Mouse (Mus musculus): ENCODE measurements at regions not wholly inside any gene's neighbourhood (a gene's known extent, or its start where the extent isn't known, plus 50 kb on each side); places are given as distances from the start of the nearest gene placed in this dataset.
"Not testable (repeated sequence)": the region's sequence is repeated elsewhere in the genome, so short reads cannot be mapped to it uniquely, and the experiment has no call there.

DNA sequence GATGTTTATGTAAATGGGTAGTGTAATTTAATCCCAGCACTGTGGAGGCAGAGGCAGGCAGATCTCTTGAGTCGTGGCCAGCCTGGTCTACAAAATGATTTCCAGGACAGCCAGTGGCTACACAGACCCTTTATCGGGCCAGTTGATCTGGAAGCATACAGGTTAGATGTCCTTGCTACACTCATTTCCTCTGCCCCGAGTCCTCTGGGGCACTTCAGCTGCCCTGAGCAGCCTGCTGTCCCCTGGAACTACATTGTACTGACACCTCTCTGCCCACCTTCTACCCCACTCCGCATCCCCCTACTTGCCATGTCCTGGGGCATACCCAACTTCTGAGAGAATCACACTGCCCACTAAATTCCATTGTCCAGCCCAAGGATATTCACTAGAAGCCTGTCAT is 60.6 kb upstream of the Helt start:
- intact Hi-C loops (cut with DNase I) = no loop called here
- no peak for DNase-seq (ENCODE audit: extremely low spot score in 1 of 2, low spot score in 2 of 2)

DNA sequence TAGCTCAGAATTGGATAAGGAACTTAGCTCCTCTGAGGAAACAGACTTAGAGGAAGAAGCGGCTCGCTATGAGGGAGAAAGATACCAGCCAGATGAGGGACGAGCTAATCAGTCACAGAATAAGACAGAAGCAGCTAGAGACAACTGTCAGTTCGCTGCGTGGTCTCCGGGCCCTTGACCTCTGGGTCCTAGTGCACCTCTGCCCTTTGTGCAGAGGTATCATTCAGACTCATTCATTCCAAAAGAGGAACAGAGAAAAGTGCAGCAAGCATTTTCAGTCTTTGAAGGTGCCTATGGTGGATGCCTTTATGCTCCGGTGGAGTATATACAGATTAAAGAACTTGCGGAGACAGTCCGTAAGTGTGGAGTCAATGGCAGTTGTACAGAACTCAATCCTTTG is 63.5 kb upstream of the Helt start:
- intact Hi-C loops (cut with DNase I); DNase-seq (ENCODE audit: extremely low spot score in 1 of 2, low spot score in 2 of 2): not testable (repeated sequence)

DNA sequence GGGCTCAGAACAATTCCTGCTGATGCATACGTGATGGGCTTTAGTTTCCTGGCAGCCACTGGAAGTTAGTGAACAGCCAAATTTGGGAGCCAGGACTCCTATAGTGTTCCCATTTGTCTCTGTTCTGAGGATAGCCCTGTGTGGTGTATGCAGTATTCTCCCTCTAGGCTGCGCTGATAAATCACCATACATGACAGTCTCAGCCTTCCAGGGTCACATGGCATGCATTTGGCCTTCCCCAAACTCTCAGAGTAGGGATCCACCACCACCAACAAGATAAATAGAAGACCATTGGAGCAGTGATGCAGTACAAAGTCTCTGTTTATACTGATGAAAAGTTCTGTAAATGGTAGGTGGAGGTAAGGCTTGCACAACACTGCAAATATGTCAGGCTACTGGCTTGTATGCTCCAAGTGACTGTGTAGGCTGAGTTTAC is 68.4 kb upstream of the Helt start:
- intact Hi-C loops (cut with DNase I) = no loop called here
- no peak for DNase-seq (ENCODE audit: extremely low spot score in 1 of 2, low spot score in 2 of 2)

DNA sequence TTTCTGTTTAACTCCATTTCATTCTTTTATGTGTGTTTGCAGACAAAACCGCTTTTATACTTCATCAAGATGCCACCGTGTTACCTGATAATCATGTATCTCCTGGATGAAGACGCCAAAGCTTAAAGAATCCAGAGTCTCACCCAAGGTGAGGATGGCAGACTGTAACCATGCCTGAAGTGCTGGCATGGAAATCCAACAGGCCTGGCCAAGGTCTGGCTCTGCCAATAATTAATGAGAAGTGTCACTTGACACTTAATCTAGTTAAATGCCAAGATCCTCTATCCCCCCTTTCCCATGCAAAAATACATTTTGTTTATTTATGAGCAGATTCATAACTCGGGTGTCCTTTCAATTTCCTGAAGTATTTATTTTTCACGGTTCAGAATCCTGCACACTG is 71.2 kb upstream of the Helt start:
- no peak for DNase-seq (ENCODE audit: extremely low spot score in 1 of 2, low spot score in 2 of 2)
- intact Hi-C loops (cut with DNase I) = no loop called here

DNA sequence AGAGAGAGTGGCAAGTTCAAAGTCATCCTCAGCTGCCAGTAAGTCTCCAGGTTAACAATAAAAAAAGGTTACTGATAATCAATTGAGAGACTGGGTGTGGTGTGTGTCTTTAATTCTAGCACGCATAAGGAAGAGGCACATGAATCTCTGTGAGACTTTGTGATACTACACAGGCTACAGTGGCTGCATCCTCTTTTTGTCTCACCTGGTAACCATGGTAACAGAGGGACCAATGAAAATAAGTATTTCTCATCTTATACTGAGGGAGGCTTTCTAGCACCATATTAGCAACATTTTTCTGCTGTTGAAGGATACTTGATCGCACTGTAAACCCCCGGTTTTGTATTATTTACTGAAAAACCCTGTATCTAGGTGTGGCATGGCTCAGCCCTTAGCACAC is 72.7 kb upstream of the Helt start:
- no peak for DNase-seq (ENCODE audit: extremely low spot score in 1 of 2, low spot score in 2 of 2)
- intact Hi-C loops (cut with DNase I) = no loop called here

DNA sequence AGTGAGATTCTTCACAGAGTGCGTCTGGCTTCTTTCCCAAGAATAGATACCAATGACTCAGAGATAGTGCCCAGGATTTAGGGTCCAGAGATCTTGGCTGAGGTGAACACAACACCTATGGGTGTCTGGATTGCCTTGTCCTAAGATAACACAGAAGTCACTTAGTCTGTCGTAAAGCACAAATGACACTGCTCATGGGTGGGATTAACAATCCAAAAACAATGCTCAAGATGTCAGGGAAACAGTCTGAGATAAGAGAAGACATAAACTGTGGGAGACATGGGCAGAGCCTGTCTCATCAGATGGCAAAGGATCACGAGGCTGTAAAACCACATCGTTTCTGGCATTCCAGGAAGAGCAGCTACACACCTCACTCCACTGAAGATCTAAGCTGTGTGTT is 79.6 kb upstream of the Helt start:
- intact Hi-C loops (cut with DNase I) = no loop called here
- no peak for DNase-seq (ENCODE audit: extremely low spot score in 1 of 2, low spot score in 2 of 2)

DNA sequence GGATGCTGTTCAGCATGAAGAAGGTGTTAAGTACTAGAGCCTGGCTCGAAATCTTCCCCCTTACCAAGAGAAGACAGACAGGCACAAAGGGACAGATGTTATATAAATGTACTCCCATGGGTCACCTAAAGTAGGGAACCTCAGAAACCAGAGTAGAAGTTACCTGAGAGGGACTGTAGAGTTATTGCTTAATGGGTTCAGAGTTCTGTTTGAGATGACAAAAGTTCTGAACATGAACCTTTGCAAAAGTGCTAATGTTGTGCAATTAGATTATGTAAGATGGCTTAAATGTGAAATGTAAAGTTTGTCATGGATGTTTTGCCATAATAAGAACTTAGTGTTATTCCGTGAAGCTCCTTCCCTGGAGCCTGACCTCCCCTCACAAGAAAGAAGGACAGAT is 81.5 kb upstream of the Helt start:
- intact Hi-C loops (cut with DNase I) = no loop called here
- no peak for DNase-seq (ENCODE audit: extremely low spot score in 1 of 2, low spot score in 2 of 2)

DNA sequence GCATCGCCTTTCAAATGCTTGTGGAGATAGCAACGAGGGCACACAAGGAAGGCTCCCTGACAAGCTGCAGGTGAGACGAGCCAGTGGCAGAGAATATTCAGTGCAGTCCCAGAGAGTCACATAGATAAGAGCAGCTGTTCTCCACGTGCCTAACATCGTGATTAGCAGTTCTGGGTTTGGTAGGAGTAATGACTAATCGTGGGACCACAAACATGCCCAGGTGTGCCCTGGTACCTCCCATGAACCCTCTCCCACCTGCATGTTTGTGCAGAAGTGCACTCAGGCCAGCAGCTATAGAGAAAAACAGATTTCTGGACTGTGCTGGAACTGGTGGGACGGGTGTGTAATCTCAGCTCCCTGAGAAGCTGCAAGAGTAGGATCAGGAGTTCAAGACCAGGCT is 85.9 kb upstream of the Acsl1 start:
- no peak for DNase-seq (ENCODE audit: extremely low spot score in 1 of 2, low spot score in 2 of 2)
- intact Hi-C loops (cut with DNase I) = no loop called here

DNA sequence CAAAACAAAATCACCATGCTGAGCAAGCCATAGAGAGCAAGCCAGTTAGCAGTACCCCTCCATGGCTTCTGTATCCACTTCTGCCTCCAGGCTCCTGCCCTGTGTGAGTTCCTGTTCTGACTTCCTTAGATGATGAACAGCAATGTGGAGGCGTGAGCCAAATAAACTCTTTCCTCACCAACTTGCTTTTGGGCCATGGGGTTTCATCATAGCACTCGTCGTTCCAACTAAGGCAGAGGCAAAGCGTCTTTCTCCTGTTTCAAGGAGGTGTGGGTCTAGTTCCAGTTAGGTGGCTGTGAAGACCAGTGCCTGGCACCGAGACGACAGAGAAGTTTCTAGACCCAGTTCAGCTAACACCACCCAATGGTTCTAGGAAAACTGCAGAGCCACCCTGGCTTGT is 85.0 kb upstream of the Acsl1 start:
- intact Hi-C loops (cut with DNase I) = no loop called here
- DNase-seq (ENCODE audit: extremely low spot score in 1 of 2, low spot score in 2 of 2) = no peak

DNA sequence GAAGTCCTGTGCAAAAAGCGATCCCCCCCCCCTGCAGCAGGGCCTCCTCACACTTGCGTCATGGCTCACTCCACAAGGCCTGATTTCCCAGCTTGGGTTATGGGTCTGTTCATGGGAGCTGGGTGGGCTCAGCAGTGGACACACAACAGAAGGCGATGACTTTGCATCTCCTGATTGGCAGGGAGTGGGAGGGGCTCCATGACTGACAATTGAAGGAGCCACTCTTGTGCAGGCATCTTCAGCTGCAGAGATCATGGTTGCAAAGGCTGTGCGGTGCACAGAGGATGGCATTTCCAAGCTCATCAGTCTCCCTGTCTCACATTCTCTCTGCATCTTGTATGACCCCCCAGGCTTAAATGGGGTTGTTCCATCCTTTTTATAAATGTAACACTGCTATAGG is 84.3 kb upstream of the Acsl1 start:
- intact Hi-C loops (cut with DNase I) = no loop called here
- no peak for DNase-seq (ENCODE audit: extremely low spot score in 1 of 2, low spot score in 2 of 2)

DNA sequence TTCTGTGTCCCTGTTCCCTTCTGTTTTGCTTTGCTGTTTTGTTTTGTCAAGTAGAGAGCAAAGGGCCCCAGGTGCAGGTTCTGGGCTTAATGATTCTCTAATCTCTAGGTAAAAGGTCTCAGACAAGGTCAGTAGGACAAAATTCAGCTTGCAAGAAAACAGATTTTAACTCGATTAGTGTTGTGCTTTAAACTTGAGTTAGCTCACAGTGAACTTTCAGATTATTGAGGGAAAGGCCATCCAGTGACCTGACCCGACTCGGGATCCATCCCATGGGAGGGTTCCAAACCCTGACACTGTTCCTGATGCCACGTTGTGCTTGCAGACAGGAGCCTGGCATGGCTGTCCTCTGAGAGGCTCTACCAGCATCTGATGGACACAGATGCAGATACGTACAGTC is 83.8 kb upstream of the Acsl1 start:
- intact Hi-C loops (cut with DNase I) = no loop called here
- DNase-seq (ENCODE audit: extremely low spot score in 1 of 2, low spot score in 2 of 2) = no peak

DNA sequence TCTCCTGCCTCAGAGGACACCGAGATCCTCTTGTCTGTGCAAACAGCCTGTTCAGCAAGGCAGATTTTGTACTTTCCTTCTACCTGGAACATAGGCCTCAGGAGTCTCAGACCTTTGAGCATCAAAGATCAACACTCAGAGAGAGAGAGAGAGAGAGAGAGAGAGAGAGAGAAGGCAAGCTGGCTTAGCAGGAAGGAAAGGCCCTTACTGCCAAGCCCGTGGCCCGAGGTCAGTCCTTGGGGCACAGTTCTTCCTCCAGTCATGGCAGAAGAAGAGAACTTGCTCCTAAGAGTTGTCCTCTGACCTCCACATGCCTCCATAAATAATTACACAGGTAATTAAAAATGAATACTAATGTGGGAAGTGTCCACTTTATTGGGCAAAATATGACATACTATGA is 82.4 kb upstream of the Acsl1 start:
- intact Hi-C loops (cut with DNase I) = no loop called here

DNA sequence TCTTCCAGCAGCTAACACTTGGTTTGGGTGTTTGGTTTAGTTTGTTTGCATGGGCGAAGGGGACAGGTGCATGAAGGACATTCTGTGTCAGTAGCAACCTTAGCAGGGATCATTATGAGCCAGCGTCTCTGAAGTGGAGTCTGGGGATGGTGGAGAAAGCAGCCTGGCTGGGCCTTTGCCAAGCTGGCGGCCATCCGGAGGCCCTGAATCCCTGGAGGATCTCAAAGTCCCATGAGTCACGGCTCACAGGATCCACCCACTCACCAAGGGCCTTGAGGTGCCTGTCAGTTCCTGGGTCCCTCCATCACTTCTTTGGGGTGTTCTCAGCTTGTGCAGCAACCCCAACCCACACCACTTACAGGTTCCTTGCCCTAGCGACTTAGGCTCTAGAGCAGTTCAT is 80.4 kb upstream of the Acsl1 start:
- intact Hi-C loops (cut with DNase I) = no loop called here
- DNase-seq (ENCODE audit: extremely low spot score in 1 of 2, low spot score in 2 of 2) = peak in 1 of 2 experiments; percentile 37

More for the DNA sequence above, 82.4 kb upstream of the Acsl1 start:
- DNase-seq (ENCODE audit: extremely low spot score in 1 of 2, low spot score in 2 of 2) = no peak

DNA sequence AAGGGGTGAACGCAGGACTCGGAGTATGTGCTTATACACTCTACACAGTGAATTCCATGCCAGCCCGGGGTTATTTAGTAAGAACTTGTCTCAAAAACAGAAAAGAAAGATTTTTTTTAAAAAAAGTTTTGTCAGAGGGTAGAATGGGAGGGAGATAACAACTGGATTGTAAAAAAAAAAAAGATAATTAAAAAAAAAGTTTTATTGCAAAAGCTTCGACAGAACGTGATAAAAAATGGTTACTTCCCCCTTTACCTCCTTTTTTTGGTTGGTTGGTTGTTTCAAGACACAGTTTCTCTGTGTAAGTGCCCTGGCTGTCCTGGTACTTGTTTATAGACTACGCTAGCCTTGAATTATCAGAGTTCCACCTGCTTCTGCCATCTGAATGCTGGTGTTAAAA is 79.2 kb upstream of the Acsl1 start:
- intact Hi-C loops (cut with DNase I) = no loop called here
- DNase-seq (ENCODE audit: extremely low spot score in 1 of 2, low spot score in 2 of 2) = no peak

DNA sequence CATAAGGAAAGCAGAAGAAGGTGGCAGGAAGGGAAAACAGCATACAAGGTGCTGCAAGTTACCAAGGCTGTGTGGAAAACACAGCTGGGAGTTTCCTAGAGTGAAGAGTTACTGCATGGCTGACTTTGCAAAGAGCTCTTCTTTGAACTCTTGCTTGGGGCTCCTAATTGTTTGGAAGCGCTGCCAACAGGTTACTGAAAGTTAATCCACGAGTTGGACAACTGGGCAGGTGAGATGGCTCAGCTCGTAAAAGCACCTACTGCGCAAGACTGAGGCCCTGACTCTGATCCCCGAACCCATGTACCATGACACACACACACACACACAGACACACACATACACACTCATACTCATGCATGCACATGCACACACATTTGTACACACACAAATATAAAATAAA is 77.5 kb upstream of the Acsl1 start:
- intact Hi-C loops (cut with DNase I) = no loop called here
- DNase-seq (ENCODE audit: extremely low spot score in 1 of 2, low spot score in 2 of 2) = no peak

DNA sequence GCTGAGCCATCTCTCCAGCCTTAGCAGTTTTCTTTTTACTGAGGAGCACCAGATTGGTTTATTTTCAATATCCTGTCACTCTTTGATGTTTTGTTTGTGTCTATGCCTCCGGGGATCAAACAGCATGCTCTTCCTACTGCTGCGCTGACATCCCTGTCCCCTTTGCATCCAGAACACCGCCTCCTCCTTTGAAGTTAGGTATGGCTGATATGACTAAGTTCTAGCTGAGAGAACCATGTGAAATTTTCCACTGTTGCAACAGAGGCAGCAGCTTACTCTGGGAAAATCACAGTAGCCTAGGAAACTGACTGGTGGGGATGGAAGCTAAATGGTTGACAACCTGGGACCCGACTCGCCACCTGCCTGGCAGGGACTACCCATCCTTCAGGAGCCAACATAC is 76.1 kb upstream of the Acsl1 start:
- peak in 1 of 2 experiments; percentile 31 for DNase-seq (ENCODE audit: extremely low spot score in 1 of 2, low spot score in 2 of 2)
- intact Hi-C loops (cut with DNase I) = no loop called here

DNA sequence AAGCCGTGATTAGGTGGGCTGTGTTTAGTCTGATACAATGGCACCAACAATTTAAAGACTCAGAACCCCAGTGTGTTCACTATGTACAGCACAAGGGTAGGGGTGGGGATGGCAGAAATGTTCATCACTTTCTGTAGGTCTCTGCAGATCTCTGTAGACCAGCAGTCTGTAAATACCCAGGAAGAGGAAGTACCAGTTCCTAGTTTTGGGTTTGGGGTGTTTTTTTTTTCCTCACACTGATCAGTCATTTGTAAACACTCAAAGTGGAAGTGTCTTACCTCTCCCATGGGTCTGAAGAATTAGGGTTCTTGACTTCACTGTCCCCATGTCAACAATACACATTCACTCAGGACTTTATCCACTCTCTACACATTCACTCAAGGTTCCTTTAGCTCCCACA is 75.5 kb upstream of the Acsl1 start:
- intact Hi-C loops (cut with DNase I) = no loop called here
- no peak for DNase-seq (ENCODE audit: extremely low spot score in 1 of 2, low spot score in 2 of 2)

DNA sequence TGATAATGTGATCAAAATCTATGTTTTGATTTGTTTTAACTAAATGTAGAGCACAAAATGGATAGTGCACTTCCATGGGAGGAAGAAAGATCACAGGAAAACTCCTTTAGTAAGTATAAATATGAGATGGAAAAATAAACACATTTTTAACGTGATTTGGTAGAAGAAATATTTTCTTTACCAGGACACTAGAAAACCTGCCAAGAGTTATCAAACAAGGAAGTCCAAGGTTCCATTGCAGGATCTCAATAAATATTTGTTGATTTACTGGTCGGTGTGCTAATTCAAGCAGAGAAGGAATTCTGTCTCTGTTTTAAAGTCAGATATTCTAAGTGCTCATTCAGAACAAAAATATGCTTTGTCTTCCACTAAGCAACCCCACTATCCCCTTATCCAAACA is 73.8 kb upstream of the Acsl1 start:
- intact Hi-C loops (cut with DNase I) = no loop called here

DNA sequence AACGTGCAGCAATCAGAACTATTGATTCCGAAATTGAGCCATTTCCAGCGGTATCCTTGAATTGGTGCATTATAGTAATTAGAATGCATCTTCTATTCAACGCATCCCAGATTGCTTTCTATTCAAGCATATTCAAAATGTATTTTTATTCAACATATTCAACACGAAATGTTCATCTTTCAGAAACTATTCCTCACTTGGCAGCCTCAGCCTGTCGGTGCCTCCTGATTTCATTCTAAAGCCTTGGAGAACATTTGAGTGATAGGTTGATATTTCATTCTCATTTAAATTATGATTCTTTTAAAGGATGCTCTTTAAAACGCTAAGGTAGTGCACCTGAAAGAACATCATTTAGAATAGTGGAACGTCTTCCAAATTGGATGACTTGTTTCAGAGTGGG is 73.1 kb upstream of the Acsl1 start:
- intact Hi-C loops (cut with DNase I) = no loop called here
- no peak for DNase-seq (ENCODE audit: extremely low spot score in 1 of 2, low spot score in 2 of 2)

More for the DNA sequence above, 73.8 kb upstream of the Acsl1 start:
- no peak for DNase-seq (ENCODE audit: extremely low spot score in 1 of 2, low spot score in 2 of 2)

DNA sequence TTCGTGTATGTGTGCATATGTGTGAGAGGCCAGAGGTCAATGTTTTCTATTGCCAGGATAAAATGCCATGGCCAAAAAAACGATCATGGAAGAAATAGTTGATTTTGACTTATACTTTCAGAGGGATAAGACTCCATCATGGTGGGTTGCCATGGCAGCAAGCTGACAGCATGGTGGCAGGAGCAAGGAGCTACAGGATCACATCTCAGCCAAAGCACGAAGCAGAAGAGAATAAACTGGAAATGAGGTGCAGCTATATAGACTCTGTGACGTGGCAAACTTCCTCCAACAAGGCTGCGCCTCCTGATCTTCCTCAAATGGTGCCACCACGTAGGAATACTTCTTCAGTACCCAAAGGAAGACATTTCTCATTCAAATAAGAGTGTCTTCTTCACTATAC is 70.2 kb upstream of the Acsl1 start:
- intact Hi-C loops (cut with DNase I) = no loop called here
- no peak for DNase-seq (ENCODE audit: extremely low spot score in 1 of 2, low spot score in 2 of 2)

DNA sequence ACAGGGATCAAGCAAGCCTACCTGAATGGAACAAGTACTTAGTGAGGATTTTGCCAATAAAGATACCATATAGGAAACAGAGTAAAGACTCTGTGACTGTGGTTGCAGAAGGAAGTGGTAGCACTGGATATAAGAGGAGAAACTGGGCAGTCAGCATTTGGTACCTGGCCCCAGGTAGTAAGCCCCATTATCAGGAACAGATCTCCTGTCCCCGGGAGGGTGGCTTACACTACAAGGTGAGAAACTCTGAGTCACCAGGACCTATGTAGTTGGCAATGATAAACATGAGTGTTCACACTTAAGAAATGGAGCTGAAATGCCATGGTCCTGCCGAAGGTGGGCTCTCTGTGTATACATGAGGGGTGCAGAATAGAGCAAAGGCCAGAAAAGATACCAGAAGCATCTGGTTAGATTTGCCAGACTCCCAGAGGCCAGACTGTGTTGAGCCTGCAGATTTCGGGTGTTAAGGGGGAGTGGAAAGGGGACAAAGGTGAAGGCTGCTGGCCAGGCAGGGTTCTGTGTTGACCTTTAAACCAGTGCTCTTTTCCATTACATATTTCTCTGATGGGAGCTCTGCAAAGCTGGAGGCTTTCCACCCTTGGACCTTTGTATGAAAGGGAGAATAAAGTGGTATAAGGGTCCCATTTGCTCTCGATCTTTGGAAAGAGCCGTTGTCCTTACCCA is 66.8 kb upstream of the Acsl1 start:
- intact Hi-C loops (cut with DNase I) = no loop called here
- no peak for DNase-seq (ENCODE audit: extremely low spot score in 1 of 2, low spot score in 2 of 2)

Data from left cerebral cortex, postnatal 10 days (tissue).